Mouse (Mus musculus) frontal cortex, adult (tissue): ENCODE measurements around the gene Evx2.
A peak's percentile ranks its signal among the peaks of the same experiment; 100 is the strongest.

Experiments used
- ATAC-seq: cut with Nextera tagmentation; 2 replicates; pipeline ENCODE4 v1.9.2; 2017; ENCODE audit warnings: mild to moderate bottlenecking, moderate library complexity, mixed read lengths; ENCODE audit not compliant: low TSS enrichment

The Evx2 gene

DNA sequence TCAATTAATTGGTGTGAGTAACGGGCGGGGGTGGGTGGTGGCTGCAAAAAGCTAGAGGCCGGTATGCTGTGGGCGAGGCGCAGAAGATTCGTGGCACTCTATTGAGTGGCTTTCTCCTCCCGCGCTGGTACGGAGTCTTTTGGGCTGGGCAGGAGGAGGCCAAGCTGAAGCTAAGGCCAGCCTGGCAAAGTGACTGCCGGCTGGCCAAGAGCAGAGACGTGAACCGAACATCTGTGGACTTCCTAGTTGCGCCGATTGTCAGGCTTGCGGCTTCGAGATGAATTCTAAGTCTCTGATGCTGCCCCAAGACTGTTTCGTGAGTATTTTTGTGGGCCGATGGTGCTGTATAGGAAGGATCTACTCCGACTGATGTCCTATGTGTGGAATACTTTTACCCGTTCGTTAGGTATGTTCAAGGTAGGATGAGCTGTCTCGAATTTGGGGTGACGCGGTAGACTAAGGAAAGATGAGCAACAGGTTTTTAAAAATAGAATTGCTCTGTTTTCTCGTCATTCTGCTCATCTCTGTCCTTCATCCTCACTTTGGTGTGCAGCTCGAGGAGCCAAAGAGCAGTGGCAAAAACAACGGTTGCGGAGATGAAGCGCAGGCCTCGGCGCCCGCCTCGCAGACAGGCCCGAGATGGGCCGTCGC, 8.0 kb upstream of the Evx2 start:
- ATAC-seq = no peak

DNA sequence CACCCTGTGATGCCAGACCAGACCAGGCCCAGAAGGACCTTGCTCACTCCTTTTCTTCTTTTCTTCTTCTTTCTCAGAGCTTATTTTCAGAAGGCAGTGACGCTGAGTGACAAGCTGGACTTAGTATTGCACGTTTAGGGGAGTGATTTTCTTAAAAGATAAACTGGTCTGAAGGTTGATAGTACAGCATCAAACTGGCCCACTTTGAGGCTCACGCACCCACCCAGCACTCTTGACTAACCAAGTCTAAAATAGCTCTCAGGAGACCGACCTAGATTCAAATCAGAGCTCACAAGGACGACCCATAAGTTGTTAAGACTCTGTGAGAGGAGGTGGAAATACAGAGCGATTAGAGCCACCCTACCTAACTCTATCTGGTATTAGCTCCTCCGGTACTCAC, 7.1 kb upstream of the Evx2 start:
- no peak for ATAC-seq

- peak; percentile 85 for ATAC-seq
Measured at GRCm38 (mm10) chr2:74663291-74663925, 4.1 kb upstream of the Evx2 start.

GRCm38 (mm10) chr2:74661685-74662084, 2.3 kb upstream of the Evx2 start:
- no peak for ATAC-seq

DNA sequence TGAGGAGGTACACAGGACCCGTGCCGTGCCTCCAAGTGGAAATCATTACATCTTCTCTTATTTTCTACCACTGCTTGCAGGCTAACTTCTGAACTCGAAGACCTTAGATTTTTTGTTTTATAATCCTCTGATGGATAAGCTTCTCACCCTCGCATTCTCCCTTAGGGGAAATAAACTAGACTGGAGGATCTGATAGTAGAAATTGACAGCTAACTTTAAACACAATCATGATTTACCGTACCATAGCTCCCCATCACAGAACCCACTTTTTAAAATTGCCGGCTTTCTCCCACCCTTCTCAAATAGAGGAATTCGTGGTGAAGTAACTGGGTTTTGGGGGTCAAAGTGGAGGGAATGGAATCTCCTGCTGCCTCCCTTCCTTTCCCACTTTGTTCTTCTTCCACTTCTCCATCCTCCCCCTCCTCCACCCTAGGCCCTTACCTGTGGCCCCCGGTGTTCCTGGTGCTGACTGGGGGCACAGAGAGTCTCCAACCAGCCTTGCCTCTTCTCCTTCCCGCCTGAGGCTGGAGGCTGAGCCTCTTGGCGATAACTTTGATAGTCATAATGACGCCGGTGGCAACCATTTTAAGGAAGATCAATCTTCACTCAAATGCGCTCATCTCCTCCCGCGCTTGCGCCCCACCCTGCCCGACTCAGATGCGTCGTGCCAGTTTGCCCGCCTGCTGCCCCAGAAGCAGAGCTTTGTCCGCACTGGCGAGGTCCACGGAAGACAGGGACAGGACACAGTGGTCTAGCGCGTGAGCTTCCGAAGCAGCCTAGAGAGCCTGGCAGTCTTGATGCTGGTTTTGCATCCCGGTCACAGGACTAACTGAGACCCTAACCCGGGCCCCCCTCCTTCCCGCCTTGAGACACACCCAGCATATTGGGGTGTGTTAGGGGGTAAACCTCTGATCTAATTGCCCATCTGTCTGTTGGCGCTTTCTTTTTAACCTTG, 1.3 kb upstream of the Evx2 start:
- ATAC-seq = no peak

DNA sequence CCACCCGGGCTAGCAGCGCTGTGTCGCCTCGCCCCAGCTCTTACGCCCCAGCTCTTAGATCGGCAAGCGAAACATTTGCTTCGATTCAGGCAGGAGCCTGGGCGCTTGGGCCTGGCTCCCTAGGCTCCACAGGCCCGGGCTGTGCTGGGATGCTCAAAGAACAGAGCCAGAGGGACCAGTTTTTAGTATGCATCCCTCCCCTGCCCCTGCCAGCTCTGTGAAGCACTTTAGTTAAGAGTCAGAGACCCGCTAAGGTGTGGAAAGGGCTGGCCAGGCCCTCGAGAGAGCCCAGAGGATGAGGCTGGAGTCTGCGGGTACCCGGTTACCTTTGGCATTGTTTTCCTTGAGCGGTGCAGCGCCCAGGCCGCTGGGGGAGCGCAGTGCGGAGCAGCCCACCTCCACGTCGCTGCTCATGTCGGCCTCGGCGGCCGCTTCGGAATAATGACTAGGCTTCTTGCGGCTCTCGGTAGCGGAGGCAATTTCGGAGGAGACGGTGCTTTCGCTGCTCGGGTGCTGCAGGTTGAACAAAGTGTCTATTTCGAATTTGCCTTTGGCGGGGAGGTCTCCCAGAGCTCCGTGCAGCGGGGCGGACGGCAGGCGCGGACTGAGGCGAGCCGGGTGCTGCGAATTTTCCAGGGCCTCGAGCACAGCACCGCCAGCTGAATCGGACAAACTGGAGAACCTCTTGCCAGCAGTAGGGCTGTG, 538 bp downstream of the Evx2 start:
- no peak for ATAC-seq

DNA sequence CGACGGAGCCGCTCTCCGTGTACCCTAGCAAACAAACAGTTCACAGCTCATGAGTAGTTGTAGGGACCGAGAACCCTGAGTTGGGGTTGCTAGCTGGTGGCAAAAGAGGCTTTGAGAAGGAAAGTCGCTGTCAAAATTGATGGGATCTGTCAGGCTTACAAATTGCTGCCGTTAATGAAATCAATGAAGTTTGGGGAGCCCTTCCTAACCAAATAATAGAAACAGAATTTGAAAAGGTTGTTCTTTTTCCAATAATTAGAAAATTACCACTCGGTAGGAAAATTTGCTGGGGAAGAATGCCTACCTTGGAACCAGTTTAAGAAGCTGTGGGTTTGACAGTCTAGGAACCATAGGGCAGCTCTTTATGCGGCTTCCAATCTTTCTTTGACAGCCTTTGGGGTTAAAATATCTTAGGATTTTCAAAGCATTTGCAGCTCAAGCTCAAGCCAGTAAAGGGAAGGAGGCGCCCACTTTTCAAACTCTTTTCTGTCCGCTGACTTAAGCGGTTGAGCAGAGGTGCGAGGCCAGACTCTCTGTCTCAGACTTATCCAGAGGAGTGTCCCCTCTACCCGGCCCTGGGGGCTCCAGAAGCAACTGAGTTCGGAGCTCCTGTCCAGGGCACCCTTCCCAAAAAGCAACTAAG, 1.2 kb downstream of the Evx2 start:
- no peak for ATAC-seq

DNA sequence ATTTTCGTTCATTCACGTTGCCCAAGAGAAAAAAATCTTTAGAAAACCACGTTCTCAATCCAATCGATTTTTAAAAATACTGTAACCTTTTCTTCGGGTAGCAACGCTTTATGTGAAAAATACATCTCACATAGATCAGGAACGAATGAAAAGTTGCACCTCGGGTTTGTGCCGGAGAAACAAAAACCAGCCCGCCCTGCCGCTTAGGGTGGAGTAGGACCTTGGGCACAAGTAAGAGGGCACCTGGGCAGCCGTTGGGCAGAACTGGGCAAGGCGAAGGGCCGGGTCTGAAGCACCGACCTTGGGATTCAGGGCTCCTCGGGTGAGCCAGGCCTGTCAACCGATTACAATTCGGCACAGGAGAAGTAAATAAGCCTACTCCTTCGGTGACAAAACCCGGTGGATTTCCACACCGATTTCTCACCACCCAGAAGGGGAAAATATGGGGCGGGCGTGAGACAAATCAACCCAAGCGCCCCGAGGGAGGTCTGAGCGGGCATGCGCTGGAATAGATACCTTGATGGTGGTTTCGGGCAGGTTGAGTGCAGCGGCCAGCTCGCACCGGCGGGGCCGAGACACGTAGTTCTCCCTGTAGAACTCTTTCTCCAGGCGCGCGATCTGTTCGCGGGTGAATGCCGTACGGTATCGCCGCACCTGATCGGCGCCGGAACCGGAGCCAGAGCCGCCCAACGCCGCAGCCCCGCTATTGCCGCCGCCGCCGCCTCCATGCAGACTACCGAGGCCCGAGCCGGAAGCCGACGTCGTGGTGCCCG, 1.9 kb downstream of the Evx2 start:
- ATAC-seq = no peak

- ATAC-seq = no peak
Measured at GRCm38 (mm10) chr2:74656632-74657021, 2.7 kb downstream of the Evx2 start.

DNA sequence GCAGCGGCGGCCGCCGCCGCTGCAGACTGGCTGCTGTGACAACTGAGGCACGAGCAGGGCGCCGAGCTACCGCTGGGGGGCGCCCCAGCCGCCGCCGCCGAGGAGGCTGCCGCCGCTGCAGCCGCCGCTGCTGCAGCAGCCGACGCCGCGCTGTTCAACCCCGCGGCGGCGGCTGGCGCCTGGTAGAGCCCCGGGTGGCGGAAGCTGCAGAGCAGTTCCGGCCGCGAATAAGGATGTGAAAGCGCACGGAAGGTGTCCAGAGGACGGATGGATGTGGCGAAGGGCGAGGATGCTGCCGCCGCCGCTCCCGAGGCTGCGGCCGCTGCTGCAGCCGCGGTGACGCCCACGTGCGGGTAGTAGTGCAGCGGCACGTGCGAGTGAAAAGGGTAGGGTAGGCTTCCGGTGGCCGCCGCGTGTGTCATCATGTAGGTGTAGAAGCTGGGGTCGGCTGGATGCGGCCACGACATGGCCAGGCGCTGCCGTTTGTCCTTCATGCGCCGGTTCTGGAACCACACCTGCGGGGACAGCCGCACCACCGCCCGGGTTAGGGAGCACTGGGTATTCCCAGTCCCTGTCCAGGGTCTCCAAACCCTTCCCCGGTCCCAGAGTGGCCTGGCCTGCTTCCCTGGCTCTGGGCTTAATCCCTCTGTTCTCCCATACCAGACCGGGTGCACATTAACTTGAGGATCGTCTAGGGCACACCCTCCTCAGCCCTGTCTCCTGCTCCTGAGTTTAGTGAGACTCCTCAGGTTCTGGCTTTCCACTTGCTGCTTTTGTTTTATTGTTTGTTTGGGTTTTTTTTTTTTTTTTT, 3.3 kb downstream of the Evx2 start:
- ATAC-seq = no peak

- ATAC-seq = no peak
Measured at GRCm38 (mm10) chr2:74655420-74655781, 4.0 kb downstream of the Evx2 start.

- ATAC-seq = no peak
Measured at GRCm38 (mm10) chr2:74654743-74655419, 4.5 kb downstream of the Evx2 start.

- no peak for ATAC-seq
Measured at GRCm38 (mm10) chr2:74653781-74654535, 5.4 kb downstream of the Evx2 start.

DNA sequence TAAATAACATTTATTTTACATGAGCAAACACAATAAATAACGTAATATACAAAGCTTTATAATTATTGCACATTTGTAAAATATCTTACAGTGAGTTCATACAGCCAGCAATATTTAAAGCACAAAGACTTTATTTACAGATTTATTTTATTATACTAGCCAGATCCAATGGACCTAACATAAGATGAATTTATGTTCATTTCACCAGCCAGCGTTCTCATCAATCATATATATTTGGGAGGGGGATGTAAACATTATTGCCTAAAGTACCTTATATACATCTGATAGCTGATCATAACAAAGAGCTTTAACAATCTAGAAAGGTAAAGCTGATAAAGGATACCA, 6.4 kb downstream of the Evx2 start:
- ATAC-seq = no peak

GRCm38 (mm10) chr2:74647082-74647864, 12.1 kb downstream of the Evx2 start:
- no peak for ATAC-seq

DNA sequence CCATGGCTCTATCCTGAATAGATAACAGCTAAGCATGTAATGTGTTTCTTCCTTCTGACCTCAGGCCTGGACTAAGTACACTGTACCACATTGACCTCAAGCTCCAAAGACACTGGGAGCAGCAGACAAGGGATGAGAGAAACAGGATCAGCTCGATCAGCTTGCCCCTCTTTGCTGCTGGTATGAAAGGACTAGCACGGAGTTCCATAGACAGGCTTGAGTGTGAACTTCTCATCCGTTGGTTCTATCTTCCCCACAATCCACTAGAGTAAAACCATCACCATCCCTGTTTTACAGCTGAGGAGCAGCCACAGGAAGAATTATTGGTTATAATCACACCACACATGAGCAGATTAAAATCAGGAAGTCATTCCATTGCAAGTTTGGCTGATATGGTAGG, 13.7 kb downstream of the Evx2 start:
- ATAC-seq = no peak

DNA sequence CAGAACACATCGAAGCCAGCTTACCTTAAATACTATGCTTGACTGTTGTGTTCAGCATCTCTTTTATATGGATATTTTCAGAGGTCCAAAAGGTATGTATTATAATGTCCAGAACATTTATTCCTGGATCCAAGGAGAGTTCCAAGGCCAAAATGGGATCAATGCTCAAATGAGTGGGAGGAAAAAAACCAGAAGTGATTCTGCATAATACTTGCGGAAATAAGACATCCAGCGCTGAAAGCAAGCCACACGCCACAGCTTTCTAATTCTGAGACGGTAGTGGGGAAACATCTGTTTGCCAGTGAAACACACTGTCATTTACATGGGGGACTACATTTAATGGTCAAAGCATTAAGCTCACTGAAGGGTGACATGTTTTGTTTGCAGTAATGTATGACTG, 16.9 kb downstream of the Evx2 start:
- no peak for ATAC-seq

DNA sequence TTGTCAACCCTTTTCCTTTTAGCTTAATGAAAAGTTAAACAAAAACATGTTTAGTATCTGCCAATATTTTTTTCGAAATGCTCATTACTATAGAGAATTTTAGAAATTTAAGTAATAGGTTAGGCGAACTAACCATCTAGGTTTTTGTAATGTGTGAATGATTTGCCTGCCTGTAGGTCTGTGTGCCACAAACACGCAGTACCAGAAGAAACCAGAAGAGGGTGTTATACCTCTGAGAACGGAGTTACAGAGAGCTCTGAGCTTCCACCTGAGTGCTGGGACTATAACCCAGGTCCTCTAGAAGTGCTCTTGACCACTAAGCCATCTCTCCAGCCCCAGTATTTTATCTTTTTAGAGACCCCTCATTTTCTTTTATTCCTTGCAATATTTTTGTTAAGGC, 23.9 kb downstream of the Evx2 start:
- no peak for ATAC-seq
